Mouse (Mus musculus) liver, embryonic 13.5 days (tissue): ENCODE data around the gene D17Wsu92e. TPM values are rescaled to one million over a fixed set of nuclear protein-coding genes. Genes with fewer than 3 reads are reported as not detected.

Experiments
- ATAC-seq: fragments of 200-750 bp; cut with Nextera tagmentation; 2 replicates; pipeline ENCODE4 v1.8.0; 2017; ENCODE audit warnings: low read depth, mild to moderate bottlenecking, moderate number of reproducible peaks, moderate library complexity
- DNase-seq: peaks from one replicate; pipeline ENCODE4 v3.0.0; 2022
- H3K27ac ChIP-seq: fragments of 300-500 bp; sonication (generic); 2 replicates; pipeline ENCODE4 v1.5.1; 2015; ENCODE audit warnings: moderate library complexity, mild to moderate bottlenecking, inconsistent platforms
- H3K27me3 ChIP-seq: fragments of 300-500 bp; sonication (generic); 2 replicates; pipeline ENCODE4 v1.6.1; 2015; ENCODE audit warnings: mild to moderate bottlenecking, inconsistent platforms
- H3K36me3 ChIP-seq: fragments of 300-500 bp; sonication (generic); 2 replicates; pipeline ENCODE4 v1.6.1; 2015; ENCODE audit warnings: mild to moderate bottlenecking, inconsistent platforms
- H3K4me1 ChIP-seq: fragments of 300-500 bp; sonication (generic); replicated peaks from 2 replicates; pipeline ENCODE4 v1.6.1; 2015; ENCODE audit warnings: inconsistent platforms
- H3K4me2 ChIP-seq: fragments of 300-500 bp; sonication (generic); 2 replicates; pipeline ENCODE4 v1.6.1; 2015; ENCODE audit warnings: inconsistent platforms, mild to moderate bottlenecking, moderate library complexity
- H3K4me3 ChIP-seq: fragments of 300-500 bp; sonication (generic); replicated peaks from 2 replicates; pipeline ENCODE4 v1.5.1; 2015; ENCODE audit warnings: mild to moderate bottlenecking, inconsistent platforms
- H3K9ac ChIP-seq: fragments of 300-500 bp; sonication (generic); 2 replicates; pipeline ENCODE4 v1.6.1; 2015; ENCODE audit warnings: mild to moderate bottlenecking, inconsistent platforms
- H3K9me3 ChIP-seq: fragments of 300-500 bp; sonication (generic); replicated peaks from 2 replicates; pipeline ENCODE4 v1.6.1; 2016; ENCODE audit warnings: inconsistent platforms
- WGBS: fragments of 180-500 bp; shearing (Covaris S2); methylation state at CpG from one replicate; pipeline ENCODE4 v1.1.7; 2015; ENCODE audit not compliant: insufficient replicate concordance; 5-methylcytosine and 5-hydroxymethylcytosine counted together
- polyA plus RNA-seq: library from polyadenylated mRNA; unstranded; fragments of >200 nt; fragmentation: Nextera tagmentation; extraction: Ambion mirVana; gene quantifications from 2 replicates; pipeline ENCODE4 v1.2.1, GENCODE M21; 2015

Gene D17Wsu92e
- polyA plus RNA-seq: 13.2 and 13.3 TPM in 2 replicates

- no peaks in the 10 kb centered on the region for H3K9me3 ChIP-seq
- no peaks in the 10 kb centered on the region for H3K36me3 ChIP-seq
- H3K4me1 ChIP-seq: peaks cover 64% of the 10 kb centered on the region
- H3K27me3 ChIP-seq: no peaks in the 10 kb centered on the region
- peak within 1 kb of the TSS; percentile 92 for H3K4me2 ChIP-seq
- ATAC-seq: peak; percentile 91
- H3K4me3 ChIP-seq: peak within 1 kb of the TSS; percentile 96
- peak; percentile 95 for DNase-seq
- WGBS: 2% methylated on average over 39 of the region's 56 CpGs
- peak within 1 kb of the TSS; percentile 98 for H3K9ac ChIP-seq
- H3K27ac ChIP-seq: peak within 1 kb of the TSS; percentile 96
Observed at GRCm38 (mm10) chr17:27820568-27821406, at the start of gene D17Wsu92e. Gene D17Wsu92e (minus strand): TSS chr17:27820648.

- peaks cover 12% of the 10 kb centered on the region for H3K4me1 ChIP-seq
- H3K36me3 ChIP-seq: 0 out of 2 replicates have a peak, but pooled peaks cover 4% of the 10 kb centered on the region
- ATAC-seq: no peak
- no peak for DNase-seq
- H3K9ac ChIP-seq: no peak overlapping the region
- WGBS: 88% methylated on average over 4 of the region's 4 CpGs
- no peaks in the 10 kb centered on the region for H3K27me3 ChIP-seq
- no peak overlapping the region for H3K4me3 ChIP-seq
- H3K27ac ChIP-seq: no peak overlapping the region
- H3K9me3 ChIP-seq: no peaks in the 10 kb centered on the region
- H3K4me2 ChIP-seq: no peak overlapping the region
Observed at GRCm38 (mm10) chr17:27866737-27867136, 46.3 kb upstream of the D17Wsu92e start.

GRCm38 (mm10) chr17:27865461-27865860, 45.0 kb upstream of the D17Wsu92e start:
- Histone ChIP-seq H3K9ac (no peak overlapping the region), H3K9me3 (no peaks in the 10 kb centered on the region), H3K27ac (no peak overlapping the region), H3K27me3 (no peaks in the 10 kb centered on the region), H3K4me2 (no peak overlapping the region), H3K4me3 (no peak overlapping the region), H3K36me3 (0 out of 2 replicates have a peak, but pooled peaks cover 4% of the 10 kb centered on the region), H3K4me1 (peaks cover 23% of the 10 kb centered on the region)
- DNase-seq (no peak), ATAC-seq (no peak)
- WGBS: 60% methylated on average over 2 of the region's 2 CpGs

- Histone ChIP-seq H3K27me3 (no peaks in the 10 kb centered on the region), H3K4me2 (peak overlapping the region; percentile 98), H3K27ac (peak overlapping the region; percentile 89), H3K36me3 (peaks cover 4% of the 10 kb centered on the region), H3K4me1 (peaks cover 60% of the 10 kb centered on the region), H3K9me3 (no peaks in the 10 kb centered on the region), H3K9ac (peak overlapping the region; percentile 91), H3K4me3 (peak overlapping the region; percentile 90)
- WGBS: 27% methylated on average over 2 of the region's 2 CpGs
- DNase-seq (peak; percentile 57), ATAC-seq (peak; percentile 79)
Observed at GRCm38 (mm10) chr17:27859131-27859530, 38.7 kb upstream of the D17Wsu92e start.

GRCm38 (mm10) chr17:27857649-27858475, 37.4 kb upstream of the D17Wsu92e start:
- no peaks in the 10 kb centered on the region for H3K9me3 ChIP-seq
- ATAC-seq (peak; percentile 27; the same call in 1 of the 2 replicates), DNase-seq (peak; percentile 41)
- H3K4me1 ChIP-seq: peaks cover 60% of the 10 kb centered on the region
- no peaks in the 10 kb centered on the region for H3K27me3 ChIP-seq
- peaks cover 17% of the 10 kb centered on the region for H3K36me3 ChIP-seq
- peak overlapping the region; percentile 91 for H3K9ac ChIP-seq
- peak overlapping the region; percentile 98 for H3K4me2 ChIP-seq
- peak overlapping the region; percentile 90 for H3K4me3 ChIP-seq
- 19% methylated on average over 11 of the region's 11 CpGs for WGBS
- peak overlapping the region; percentile 89 for H3K27ac ChIP-seq

- DNase-seq (peak; percentile 62), ATAC-seq (peak; percentile 64)
- no peaks in the 10 kb centered on the region for H3K9me3 ChIP-seq
- H3K36me3 ChIP-seq: peaks cover 25% of the 10 kb centered on the region
- peaks cover 58% of the 10 kb centered on the region for H3K4me1 ChIP-seq
- peak overlapping the region; percentile 89 for H3K27ac ChIP-seq
- 1% methylated on average over 52 of the region's 52 CpGs for WGBS
- no peaks in the 10 kb centered on the region for H3K27me3 ChIP-seq
- peak overlapping the region; percentile 98 for H3K4me2 ChIP-seq
- H3K4me3 ChIP-seq: peak overlapping the region; percentile 90
- H3K9ac ChIP-seq: peak overlapping the region; percentile 91
Observed at GRCm38 (mm10) chr17:27856798-27857648, 36.6 kb upstream of the D17Wsu92e start.

GRCm38 (mm10) chr17:27856265-27856797, 35.9 kb upstream of the D17Wsu92e start, which contains the start of gene Uhrf1bp1:
Gene Uhrf1bp1 (plus strand): TSS chr17:27856441.
- WGBS: under 1% methylated on average over 54 of the region's 54 CpGs
- peak; percentile 72 for DNase-seq

GRCm38 (mm10) chr17:27851076-27851475, 30.6 kb upstream of the D17Wsu92e start:
- no peak overlapping the region for H3K4me2 ChIP-seq

More at GRCm38 (mm10) chr17:27856265-27856797, 35.9 kb upstream of the D17Wsu92e start, which contains the start of gene Uhrf1bp1:
- Histone ChIP-seq H3K4me2 (peak within 1 kb of the TSS; percentile 98), H3K27ac (peak within 1 kb of the TSS; percentile 89), H3K9me3 (no peaks in the 10 kb centered on the region), H3K9ac (peak within 1 kb of the TSS; percentile 91), H3K27me3 (no peaks in the 10 kb centered on the region), H3K4me1 (peaks cover 51% of the 10 kb centered on the region), H3K36me3 (peaks cover 30% of the 10 kb centered on the region), H3K4me3 (peak within 1 kb of the TSS; percentile 90)
- ATAC-seq: peak; percentile 79

GRCm38 (mm10) chr17:27848351-27848750, 27.9 kb upstream of the D17Wsu92e start:
- no peak overlapping the region for H3K9ac ChIP-seq
- H3K27me3 ChIP-seq: no peaks in the 10 kb centered on the region
- DNase-seq: no peak
- H3K27ac ChIP-seq: no peak overlapping the region
- 79% methylated on average over 1 of the region's 1 CpGs for WGBS
- no peaks in the 10 kb centered on the region for H3K4me1 ChIP-seq
- no peaks in the 10 kb centered on the region for H3K9me3 ChIP-seq
- H3K36me3 ChIP-seq: peaks cover 95% of the 10 kb centered on the region
- no peak for ATAC-seq
- H3K4me3 ChIP-seq: no peak overlapping the region
- no peak overlapping the region for H3K4me2 ChIP-seq

More at GRCm38 (mm10) chr17:27851076-27851475, 30.6 kb upstream of the D17Wsu92e start:
- ATAC-seq (no peak), DNase-seq (no peak)
- Histone ChIP-seq H3K36me3 (peaks cover 82% of the 10 kb centered on the region), H3K27me3 (no peaks in the 10 kb centered on the region), H3K9me3 (no peaks in the 10 kb centered on the region), H3K27ac (no peak overlapping the region), H3K4me3 (no peak overlapping the region), H3K4me1 (peaks cover 10% of the 10 kb centered on the region), H3K9ac (no peak overlapping the region)
- WGBS: 40% methylated on average over 3 of the region's 3 CpGs
